Mouse (Mus musculus) myocyte (in vitro differentiated cells): ENCODE measurements at regions not wholly inside any gene's neighbourhood (a gene's known extent, or its start where the extent isn't known, plus 50 kb on each side); places are given as distances from the start of the nearest gene placed in this dataset.

ENCODE experiments used
- CEBPB ChIP-seq: IDR thresholded peaks from 2 replicates; pipeline ENCODE4 v1.6.1; 2011; ENCODE audit warnings: mild to moderate bottlenecking, moderate library complexity; ENCODE audit not compliant: poor library complexity, insufficient read depth, severe bottlenecking
- E2F4 ChIP-seq: IDR thresholded peaks from one replicate; pipeline ENCODE4 v1.6.1; 2011; ENCODE audit warnings: mild to moderate bottlenecking, control low read depth, moderate library complexity; ENCODE audit not compliant: insufficient read depth
- POLR2A ChIP-seq: IDR thresholded peaks from one replicate; pipeline ENCODE4 v1.6.1; 2011; ENCODE audit warnings: low read depth, mild to moderate bottlenecking, control low read depth, moderate library complexity; ENCODE audit not compliant: insufficient read length
- POLR2AphosphoS2 ChIP-seq: IDR thresholded peaks from one replicate; pipeline ENCODE4 v1.6.1; 2011; ENCODE audit warnings: low read depth, control low read depth; ENCODE audit not compliant: insufficient read length
- TCF12 ChIP-seq: IDR thresholded peaks from one replicate; pipeline ENCODE4 v1.6.1; 2011; ENCODE audit warnings: mild to moderate bottlenecking, control low read depth; ENCODE audit not compliant: poor library complexity, insufficient read depth, severe bottlenecking
- USF1 ChIP-seq: IDR thresholded peaks from one replicate; pipeline ENCODE4 v1.6.1; 2011; ENCODE audit warnings: low read depth, mild to moderate bottlenecking, control low read depth, moderate library complexity

DNA sequence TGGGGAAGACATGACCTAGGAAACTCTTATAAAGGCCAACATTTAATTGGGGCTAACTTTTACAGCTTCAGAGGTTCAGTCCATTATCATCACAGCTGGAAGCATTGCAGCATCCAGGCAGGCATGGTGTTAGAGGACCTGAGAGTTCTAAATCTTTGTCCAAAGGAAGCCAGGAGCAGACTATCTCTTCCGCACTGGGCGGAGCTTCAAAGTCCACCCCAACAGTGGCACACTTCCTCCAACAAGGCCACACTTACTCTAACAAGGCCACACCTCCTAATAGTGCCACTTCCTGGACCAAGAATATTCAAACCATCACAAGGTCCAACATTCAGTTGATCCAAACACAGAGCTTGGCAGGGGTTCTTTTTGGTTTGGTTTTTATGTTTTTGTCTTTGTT, 55.9 kb upstream of the Jade1 start:
- TF ChIP-seq POLR2A (no peak), E2F4 (no peak), CEBPB (no peak), USF1 (no peak), TCF12 (no peak), POLR2AphosphoS2 (no peak)
